Mouse (Mus musculus) kidney, postnatal 4 days (tissue): ENCODE measurements around the gene Rpap1.

ENCODE experiments used
- DNase-seq, 2 experiments: peaks; one replicate each; pipeline ENCODE4 v3.0.0; 2021; ENCODE audit warnings: mixed read lengths in 2 of 2

Rpap1 gene

GRCm38 (mm10) chr2:119787206-119787883 is at the start of gene Rpap1:
Gene Rpap1 (minus strand): TSS chr2:119787537.
- DNase-seq, result peak; percentile 89 to 92

GRCm38 (mm10) chr2:119834231-119834630 is 46.9 kb upstream of the Rpap1 start:
- DNase-seq, result no peak

GRCm38 (mm10) chr2:119830579-119830978 is 43.2 kb upstream of the Rpap1 start:
- no peak for DNase-seq

GRCm38 (mm10) chr2:119821136-119821535 is 33.8 kb upstream of the Rpap1 start:
- DNase-seq, result no peak

GRCm38 (mm10) chr2:119818668-119819272 is 31.4 kb upstream of the Rpap1 start:
- DNase-seq, result peak in 1 of 2 experiments; percentile 38

GRCm38 (mm10) chr2:119817047-119817446 is 29.7 kb upstream of the Rpap1 start:
- no peak for DNase-seq

- no peak for DNase-seq
These were observed 29.3 kb upstream of the Rpap1 start for GRCm38 (mm10) chr2:119816611-119817010.

GRCm38 (mm10) chr2:119814376-119814933 is 27.1 kb upstream of the Rpap1 start:
- DNase-seq, result peak; percentile 57 to 68

GRCm38 (mm10) chr2:119811490-119812146 is 24.3 kb upstream of the Rpap1 start:
- no peak for DNase-seq

GRCm38 (mm10) chr2:119810890-119811289 is 23.6 kb upstream of the Rpap1 start:
- no peak for DNase-seq

- no peak for DNase-seq
These were observed 21.5 kb upstream of the Rpap1 start for GRCm38 (mm10) chr2:119808881-119809280.

- no peak for DNase-seq
These were observed 21.1 kb upstream of the Rpap1 start for GRCm38 (mm10) chr2:119808438-119808837.

GRCm38 (mm10) chr2:119805536-119805935 is 18.2 kb upstream of the Rpap1 start:
- DNase-seq, result no peak

- DNase-seq, result peak in 1 of 2 experiments; percentile 8
These were observed 17.4 kb upstream of the Rpap1 start for GRCm38 (mm10) chr2:119804776-119805175.

- peak in 1 of 2 experiments; percentile 31 for DNase-seq
These were observed 16.9 kb upstream of the Rpap1 start for GRCm38 (mm10) chr2:119804275-119804628.

- peak; percentile 35 to 57 for DNase-seq
These were observed 16.4 kb upstream of the Rpap1 start for GRCm38 (mm10) chr2:119803618-119804274.

- peak; percentile 67 to 76 for DNase-seq
These were observed 15.7 kb upstream of the Rpap1 start for GRCm38 (mm10) chr2:119802767-119803617.

- no peak for DNase-seq
These were observed 13.8 kb upstream of the Rpap1 start for GRCm38 (mm10) chr2:119800876-119801846.

GRCm38 (mm10) chr2:119799961-119800550 is 12.7 kb upstream of the Rpap1 start:
- DNase-seq, result peak; percentile 43 to 62

- peak; percentile 66 to 76 for DNase-seq
These were observed 12.0 kb upstream of the Rpap1 start for GRCm38 (mm10) chr2:119799181-119799960.
